Mouse (Mus musculus) embryonic facial prominence, embryonic 11.5 days (tissue): ENCODE results near the gene Nacc1. TPM values are rescaled to one million over a fixed set of nuclear protein-coding genes. Genes with fewer than 3 reads are reported as not detected.

Experiments
- ATAC-seq: fragments of 200-750 bp; cut with Nextera tagmentation; replicated peaks from 2 replicates; pipeline ENCODE4 v1.8.0; 2017; ENCODE audit warnings: low read depth; ENCODE audit not compliant: insufficient number of reproducible peaks, low FRiP score, low TSS enrichment
- DNase-seq: peaks from one replicate; pipeline ENCODE4 v3.0.0-alpha.2; 2015; ENCODE audit warnings: low spot score
- H3K27ac ChIP-seq: fragments of 300-500 bp; sonication (generic); replicated peaks from 2 replicates; pipeline ENCODE4 v1.5.1; 2014; ENCODE audit warnings: mild to moderate bottlenecking, low read depth, low read length, control low read depth
- H3K27me3 ChIP-seq: fragments of 300-500 bp; sonication (generic); 2 replicates; pipeline ENCODE4 v1.6.1; 2014; ENCODE audit warnings: mild to moderate bottlenecking, low read length, moderate library complexity, mixed read lengths; ENCODE audit not compliant: control insufficient read depth, insufficient read depth
- H3K36me3 ChIP-seq: fragments of 300-500 bp; sonication (generic); replicated peaks from 2 replicates; pipeline ENCODE4 v1.6.1; 2014; ENCODE audit warnings: low read depth, mild to moderate bottlenecking, low read length, moderate library complexity, mixed read lengths; ENCODE audit not compliant: control insufficient read depth, insufficient read depth
- H3K4me1 ChIP-seq: fragments of 300-500 bp; sonication (generic); 2 replicates; pipeline ENCODE4 v1.6.1; 2014; ENCODE audit warnings: low read length, mixed read lengths; ENCODE audit not compliant: control insufficient read depth, insufficient read depth
- H3K4me2 ChIP-seq: fragments of 300-500 bp; sonication (generic); 2 replicates; pipeline ENCODE4 v1.6.1; 2014; ENCODE audit warnings: low read depth, mild to moderate bottlenecking, control low read depth, low read length, moderate library complexity
- H3K4me3 ChIP-seq: fragments of 300-500 bp; sonication (generic); 2 replicates; pipeline ENCODE4 v1.5.1; 2014; ENCODE audit warnings: low read depth, low read length, control low read depth
- H3K9ac ChIP-seq: fragments of 300-500 bp; sonication (generic); replicated peaks from 2 replicates; pipeline ENCODE4 v1.6.1; 2014; ENCODE audit warnings: mild to moderate bottlenecking, control low read depth, low read length
- H3K9me3 ChIP-seq: fragments of 300-500 bp; sonication (generic); replicated peaks from 2 replicates; pipeline ENCODE4 v1.6.1; 2016; ENCODE audit warnings: mild to moderate bottlenecking, low read length, inconsistent platforms, mixed read lengths; ENCODE audit not compliant: control insufficient read depth
- WGBS: fragments of 180-500 bp; shearing (Covaris S2); extraction: QIAGEN DNeasy Blood & Tissue Kit; methylation state at CpG from one replicate; pipeline ENCODE4 v1.1.7; 2014; 5-methylcytosine and 5-hydroxymethylcytosine counted together
- polyA plus RNA-seq: library from polyadenylated mRNA; unstranded; fragments of >200 nt; fragmentation: Nextera tagmentation; extraction: Ambion mirVana; gene quantifications from 2 replicates; pipeline ENCODE4 v1.2.1, GENCODE M21; 2014

The Nacc1 gene
- polyA plus RNA-seq, 1 experiment from 2014 or later = 21.0 TPM

DNA sequence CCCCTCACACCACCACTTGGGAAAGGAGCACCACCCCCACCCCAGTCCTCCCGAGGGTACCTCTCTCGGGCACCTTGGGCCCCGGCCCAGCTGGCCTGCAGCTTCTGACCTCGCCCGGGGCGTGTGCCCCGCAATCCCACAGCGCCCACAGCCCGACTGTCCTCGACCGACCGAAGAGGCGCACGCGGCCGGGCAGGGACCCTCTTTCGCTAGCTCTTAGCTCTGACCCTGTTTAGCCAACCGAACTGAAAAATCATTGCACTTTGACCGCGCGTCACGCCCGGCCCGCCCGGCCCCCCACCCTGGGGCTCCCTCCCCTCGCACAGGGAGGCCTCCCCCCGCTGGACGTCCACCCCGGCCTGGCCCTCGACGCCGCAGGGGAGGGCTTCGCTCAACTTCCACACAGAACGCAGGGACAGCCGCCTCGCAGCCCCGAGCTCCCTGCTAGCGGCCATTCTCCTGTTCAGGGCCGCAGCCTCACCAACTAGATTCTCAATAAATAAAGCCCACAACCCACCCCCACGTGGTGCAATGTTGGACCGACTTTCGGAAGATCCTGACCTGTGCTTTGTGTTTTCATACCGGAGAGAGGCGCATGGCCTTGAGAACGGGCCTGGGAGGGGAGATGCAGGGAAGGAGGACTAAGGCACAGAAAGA, 19.1 kb upstream of the Nacc1 start:
- H3K9ac ChIP-seq = peak overlapping the region; percentile 46
- ATAC-seq (no peak), DNase-seq (no peak)
- WGBS = 0% methylated on average over 40 of the region's 45 CpGs
- H3K27me3 ChIP-seq = peaks cover 74% of the 10 kb centered on the region
- H3K27ac ChIP-seq = no peak overlapping the region
- peak overlapping the region; percentile 36 for H3K4me2 ChIP-seq
- no peaks in the 10 kb centered on the region for H3K36me3 ChIP-seq
- peak overlapping the region; percentile 4; the same call in 1 of the 2 replicates for H3K4me3 ChIP-seq
- H3K4me1 ChIP-seq = peaks cover 32% of the 10 kb centered on the region
- H3K9me3 ChIP-seq = no peaks in the 10 kb centered on the region

DNA sequence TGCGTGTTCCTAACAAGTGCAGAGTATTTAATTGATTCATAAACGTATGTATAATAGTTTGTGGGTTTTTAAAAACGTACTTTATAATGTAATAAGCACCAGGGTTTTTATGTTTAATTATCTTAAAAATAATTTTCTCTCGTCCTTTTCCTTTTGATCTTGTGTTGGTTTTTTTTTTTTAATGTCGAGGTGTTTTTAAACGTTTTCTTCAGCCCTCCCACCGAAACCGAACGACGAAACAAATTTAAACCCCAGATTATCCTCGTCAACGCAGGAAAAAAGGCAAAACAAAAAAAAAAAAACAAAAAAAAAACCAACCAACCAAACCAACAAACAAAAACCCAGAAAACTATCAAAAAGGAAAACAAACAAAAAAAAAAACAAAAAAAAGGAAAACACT, 18.3 kb upstream of the Nacc1 start:
- DNase-seq (no peak), ATAC-seq (no peak)
- Histone ChIP-seq H3K36me3 (no peaks in the 10 kb centered on the region), H3K4me1 (peaks cover 28% of the 10 kb centered on the region), H3K4me3 (peak overlapping the region; percentile 21), H3K4me2 (peak overlapping the region; percentile 34), H3K9ac (no peak overlapping the region; the same call in 1 of the 2 replicates), H3K9me3 (no peaks in the 10 kb centered on the region), H3K27ac (no peak overlapping the region), H3K27me3 (peaks cover 75% of the 10 kb centered on the region)
- under 1% methylated on average over 12 of the region's 12 CpGs for WGBS

DNA sequence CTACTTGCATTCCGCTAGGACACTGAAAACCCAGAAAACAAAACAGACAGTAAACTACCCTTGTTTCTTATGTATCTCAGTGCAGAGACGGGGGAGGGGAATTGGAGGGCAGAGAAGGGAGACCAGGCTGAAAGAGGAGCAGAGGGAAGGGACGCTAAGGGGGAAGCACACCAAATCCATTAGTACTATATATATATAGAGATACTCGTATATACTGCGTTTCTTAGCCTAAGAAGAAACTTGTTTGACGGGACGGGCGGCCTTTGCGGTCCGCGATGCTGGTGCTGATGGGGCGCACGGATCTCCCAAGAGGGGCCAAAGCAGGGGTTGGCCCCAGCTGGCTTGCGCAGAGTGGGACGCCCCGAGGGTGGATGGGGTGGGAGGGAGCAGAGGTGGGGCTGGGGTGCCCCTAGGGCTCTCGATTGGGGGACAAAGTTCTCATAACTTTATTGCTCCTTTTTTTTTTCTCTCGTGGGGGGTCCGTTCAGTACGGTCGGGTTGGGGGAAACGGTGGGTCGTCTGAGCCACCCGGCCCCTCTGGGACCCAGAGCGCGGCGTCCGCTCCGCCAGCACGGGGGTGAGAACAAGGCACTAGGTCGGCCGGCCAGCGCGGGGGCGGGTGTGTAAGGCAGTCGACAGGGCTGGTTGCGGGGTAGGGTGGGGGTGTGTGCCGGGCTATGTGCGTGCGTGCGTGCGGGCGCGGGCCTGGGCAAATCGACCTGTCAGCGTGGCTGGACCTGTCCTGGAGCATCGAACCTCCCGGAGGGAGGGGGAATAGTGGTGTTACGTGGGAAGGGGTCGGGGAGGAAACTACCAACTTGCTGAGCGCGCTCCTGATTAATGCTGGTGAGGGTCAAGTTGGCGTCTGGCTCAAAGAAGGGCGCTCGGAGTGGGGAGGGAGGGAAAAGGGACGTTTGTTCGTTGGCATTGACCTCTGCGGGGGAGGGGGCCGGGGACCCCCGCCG, 17.5 kb upstream of the Nacc1 start:
- Histone ChIP-seq H3K9ac (no peak overlapping the region; the same call in 1 of the 2 replicates), H3K4me1 (peaks cover 28% of the 10 kb centered on the region), H3K27ac (no peak overlapping the region), H3K9me3 (no peaks in the 10 kb centered on the region), H3K4me2 (peak overlapping the region; percentile 34), H3K4me3 (peak overlapping the region; percentile 21), H3K36me3 (no peaks in the 10 kb centered on the region), H3K27me3 (peaks cover 75% of the 10 kb centered on the region)
- ATAC-seq (no peak), DNase-seq (no peak)
- WGBS = 2% methylated on average over 50 of the region's 61 CpGs

DNA sequence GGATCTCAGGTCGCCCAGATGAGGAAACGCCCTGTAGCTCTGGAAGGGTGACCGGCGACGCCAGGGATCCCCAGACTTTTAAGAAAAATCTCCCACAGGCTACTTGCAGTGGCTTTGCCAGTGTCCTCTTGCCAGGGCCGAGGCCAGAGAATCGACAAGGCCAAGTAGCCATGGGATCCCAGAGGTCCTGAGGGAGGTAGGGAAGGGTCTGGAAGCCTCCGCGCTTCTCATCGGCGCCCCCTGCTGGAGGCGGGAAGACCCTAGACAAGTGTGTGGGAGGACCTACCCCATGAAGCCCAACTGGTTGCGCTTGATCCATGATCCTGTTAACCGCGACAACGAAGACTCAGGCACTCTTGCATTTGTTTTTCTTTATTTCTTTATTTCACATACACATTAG, 16.7 kb upstream of the Nacc1 start:
- Histone ChIP-seq H3K9ac (peak overlapping the region; percentile 22; the same call in 1 of the 2 replicates), H3K27ac (no peak overlapping the region), H3K4me1 (peaks cover 28% of the 10 kb centered on the region), H3K36me3 (no peaks in the 10 kb centered on the region), H3K9me3 (no peaks in the 10 kb centered on the region), H3K4me3 (peak overlapping the region; percentile 18; the same call in 1 of the 2 replicates), H3K4me2 (peak overlapping the region; percentile 29; the same call in 1 of the 2 replicates), H3K27me3 (peaks cover 75% of the 10 kb centered on the region)
- WGBS = 2% methylated on average over 16 of the region's 16 CpGs
- ATAC-seq (no peak), DNase-seq (peak; percentile 87)

DNA sequence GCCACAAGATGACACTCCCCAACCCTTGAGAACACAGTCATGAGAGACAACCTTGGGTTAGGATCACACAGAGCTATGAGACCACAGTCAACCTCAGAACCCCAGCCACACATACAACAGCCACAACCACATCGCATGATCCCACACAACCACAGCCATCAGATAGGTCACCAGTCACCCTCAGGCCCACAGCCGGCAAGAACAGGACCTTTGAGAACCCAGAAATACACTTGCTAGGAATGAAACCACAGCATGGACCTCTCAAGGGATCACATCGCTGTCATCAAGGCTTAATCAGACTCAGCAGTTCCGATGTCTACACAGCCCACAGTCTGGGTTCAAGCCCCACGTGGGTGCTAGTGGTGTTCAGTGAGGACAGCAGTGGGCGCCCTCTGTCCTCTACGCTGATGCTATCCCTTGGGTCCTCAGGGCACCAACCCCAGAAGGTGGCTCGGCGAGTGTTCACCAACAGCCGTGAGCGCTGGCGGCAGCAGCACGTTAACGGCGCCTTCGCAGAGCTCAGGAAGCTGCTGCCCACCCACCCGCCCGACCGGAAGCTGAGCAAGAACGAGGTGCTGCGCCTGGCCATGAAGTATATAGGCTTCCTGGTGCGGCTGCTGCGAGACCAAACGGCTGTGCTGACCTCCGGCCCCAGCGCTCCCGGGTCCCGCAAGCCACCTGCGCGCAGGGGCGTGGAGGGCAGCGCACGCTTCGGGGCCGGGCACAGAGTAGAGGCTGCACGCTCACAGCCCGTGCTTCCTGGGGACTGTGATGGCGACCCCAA, 16.0 kb upstream of the Nacc1 start:
- Histone ChIP-seq H3K27me3 (peaks cover 68% of the 10 kb centered on the region), H3K36me3 (no peaks in the 10 kb centered on the region; the same call in 1 of the 2 replicates), H3K4me1 (peaks cover 24% of the 10 kb centered on the region), H3K4me3 (peak overlapping the region; percentile 18; the same call in 1 of the 2 replicates), H3K9ac (peak overlapping the region; percentile 22; the same call in 1 of the 2 replicates), H3K9me3 (no peaks in the 10 kb centered on the region), H3K4me2 (peak overlapping the region; percentile 29), H3K27ac (no peak overlapping the region)
- no peak for ATAC-seq
- 9% methylated on average over 38 of the region's 38 CpGs for WGBS
- DNase-seq = no peak

DNA sequence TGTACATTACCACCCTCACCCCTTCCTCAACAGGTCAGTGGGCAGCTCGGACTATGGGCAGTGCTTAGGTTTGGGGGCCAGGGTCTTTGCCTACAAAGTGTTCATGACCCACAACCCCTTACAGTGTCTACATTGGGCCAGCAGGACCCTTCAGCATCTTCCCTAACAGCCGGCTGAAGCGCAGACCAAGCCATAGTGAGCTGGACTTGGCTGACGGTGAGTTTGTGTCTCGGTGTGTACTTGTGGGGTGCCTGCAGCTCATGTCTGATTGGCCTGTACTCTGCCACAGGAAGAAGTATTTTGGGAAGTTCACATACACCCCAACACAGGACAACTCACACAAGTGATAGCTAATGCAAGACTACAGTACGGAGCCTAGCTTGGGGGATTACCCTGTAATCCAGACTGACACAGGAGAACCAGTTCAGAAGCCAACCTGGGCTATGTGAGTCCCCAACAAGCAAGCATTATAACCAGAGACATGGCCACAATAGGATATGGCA, 15.4 kb upstream of the Nacc1 start:
- 70% methylated on average over 6 of the region's 6 CpGs for WGBS
- Histone ChIP-seq H3K4me3 (peak overlapping the region; percentile 14; the same call in 1 of the 2 replicates), H3K4me1 (peaks cover 21% of the 10 kb centered on the region), H3K27ac (no peak overlapping the region), H3K36me3 (no peaks in the 10 kb centered on the region; the same call in 1 of the 2 replicates), H3K9ac (no peak overlapping the region), H3K27me3 (peaks cover 62% of the 10 kb centered on the region), H3K9me3 (no peaks in the 10 kb centered on the region), H3K4me2 (no peak overlapping the region)
- DNase-seq (no peak), ATAC-seq (no peak)

DNA sequence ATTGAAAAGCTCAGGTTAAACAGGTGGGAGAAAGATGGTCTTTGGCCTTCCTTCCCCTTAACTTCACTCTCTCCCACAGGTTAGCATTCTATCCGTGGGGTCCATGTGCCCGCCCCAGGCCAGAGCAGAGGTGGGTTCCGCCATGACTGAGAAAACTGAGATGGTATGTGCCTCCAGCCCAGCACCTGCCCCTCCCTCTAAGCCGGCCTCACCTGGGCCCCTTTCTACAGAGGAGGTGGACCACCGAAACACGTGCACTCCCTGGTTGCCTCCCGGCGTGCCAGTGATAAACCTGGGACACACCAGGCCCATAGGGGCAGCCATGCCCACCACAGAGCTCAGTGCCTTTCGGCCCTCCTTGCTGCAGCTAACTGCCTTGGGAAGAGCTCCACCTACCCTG, 14.9 kb upstream of the Nacc1 start:
- Histone ChIP-seq H3K4me3 (peak overlapping the region; percentile 14; the same call in 1 of the 2 replicates), H3K4me2 (no peak overlapping the region), H3K36me3 (no peaks in the 10 kb centered on the region; the same call in 1 of the 2 replicates), H3K27me3 (peaks cover 58% of the 10 kb centered on the region), H3K27ac (no peak overlapping the region), H3K9ac (no peak overlapping the region), H3K9me3 (no peaks in the 10 kb centered on the region), H3K4me1 (peaks cover 17% of the 10 kb centered on the region)
- ATAC-seq = no peak
- WGBS = 64% methylated on average over 9 of the region's 9 CpGs
- no peak for DNase-seq
